Mouse (Mus musculus) C2C12 (cell line): ENCODE data around the gene Ap3m1. TPM values are rescaled to one million over a fixed set of nuclear protein-coding genes. Genes with fewer than 3 reads are reported as not detected.

Source experiments
- H3K27me3 ChIP-seq: one replicate; pipeline ENCODE4 v1.6.1; 2011; ENCODE audit not compliant: control insufficient read depth, insufficient read depth, insufficient read length
- H3K36me3 ChIP-seq: one replicate; pipeline ENCODE4 v1.6.1; 2011; ENCODE audit not compliant: control insufficient read depth, insufficient read depth
- H3K4me3 ChIP-seq: one replicate; pipeline ENCODE4 v1.5.1; 2011; ENCODE audit warnings: mild to moderate bottlenecking, control low read depth; ENCODE audit not compliant: poor library complexity, insufficient read depth, severe bottlenecking
- H3K79me2 ChIP-seq: one replicate; pipeline ENCODE4 v1.6.1; 2011; ENCODE audit not compliant: control insufficient read depth, insufficient read depth
- H3K79me3 ChIP-seq: one replicate; pipeline ENCODE4 v1.6.1; 2011; ENCODE audit warnings: low read depth, control low read depth
- H3ac ChIP-seq: one replicate; pipeline ENCODE3; 2011; ENCODE audit warnings: low read depth; ENCODE audit not compliant: control insufficient read depth, insufficient read length
- CEBPB ChIP-seq: IDR thresholded peaks from one replicate; pipeline ENCODE4 v1.6.1; 2011; ENCODE audit warnings: low read depth, mild to moderate bottlenecking, control low read depth, moderate library complexity
- CTCF ChIP-seq: IDR thresholded peaks from one replicate; pipeline ENCODE4 v1.5.1; 2011; ENCODE audit not compliant: control insufficient read depth, insufficient read depth, insufficient read length
- FOSL1 ChIP-seq: IDR thresholded peaks from one replicate; pipeline ENCODE4 v1.8.0; 2011; ENCODE audit warnings: mild to moderate bottlenecking, low read length; ENCODE audit not compliant: poor library complexity, insufficient read depth, severe bottlenecking
- MAX ChIP-seq: IDR thresholded peaks from one replicate; pipeline ENCODE4 v1.6.1; 2011; ENCODE audit warnings: mild to moderate bottlenecking, control low read depth
- MYOD1 ChIP-seq: IDR thresholded peaks from one replicate; pipeline ENCODE4 v1.6.1; 2011; ENCODE audit warnings: low read depth; ENCODE audit not compliant: control insufficient read depth, insufficient read length
- MYOG ChIP-seq: IDR thresholded peaks from one replicate; pipeline ENCODE4 v1.6.1; 2011; ENCODE audit not compliant: control insufficient read depth, insufficient read length; ENCODE audit errors: extremely low read depth
- USF1 ChIP-seq: IDR thresholded peaks from one replicate; pipeline ENCODE4 v1.6.1; 2011; ENCODE audit warnings: low read depth, mild to moderate bottlenecking, control low read depth, moderate library complexity
- polyA plus RNA-seq: library from polyadenylated mRNA; unstranded; fragments of >200 nt; fragmentation: generic; extraction: Trizol; gene quantifications from one replicate; pipeline ENCODE4 v1.2.1, GENCODE M21; 2012; ENCODE audit warnings: missing spikeins

Gene Ap3m1
- polyA plus RNA-seq, 1 experiment = 14.0 TPM

DNA sequence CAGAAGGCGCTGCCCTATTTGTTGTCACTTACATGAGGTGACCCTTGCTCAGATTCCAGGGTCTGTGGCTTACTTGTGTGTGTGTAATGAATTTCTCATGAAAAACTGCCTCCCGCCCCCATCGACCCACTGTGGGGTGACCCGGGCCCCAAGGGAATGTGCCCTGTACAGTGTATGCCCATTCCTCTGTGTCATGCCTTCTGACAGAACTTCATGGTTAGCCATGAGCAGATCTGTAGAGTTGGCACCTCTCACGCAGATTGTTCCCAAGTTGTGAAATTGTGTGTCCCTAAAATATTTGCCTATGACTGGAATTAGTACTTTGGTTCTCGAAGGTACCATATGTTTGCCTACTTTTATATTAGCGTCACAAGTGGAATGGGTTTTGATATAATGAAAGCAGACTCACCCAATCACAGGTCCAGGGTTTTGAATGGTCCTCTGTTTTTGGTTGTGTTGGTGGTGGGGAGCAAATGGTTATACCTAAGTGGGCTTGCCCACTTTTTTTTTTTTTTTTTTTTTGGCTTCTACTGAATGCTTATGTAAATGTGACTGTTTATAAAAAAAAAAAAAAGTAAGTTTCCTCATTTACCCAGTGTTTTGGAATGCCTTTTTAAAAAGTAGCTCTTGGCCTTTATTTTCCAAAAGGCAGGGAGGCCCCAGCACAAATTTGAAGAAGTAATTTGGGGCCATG lies 24.3 kb upstream of the Ap3m1 start:
- TF ChIP-seq MYOG = no peak
- no peak for TF ChIP-seq MAX
- TF ChIP-seq USF1 = no peak
- TF ChIP-seq FOSL1 = no peak
- no peak for TF ChIP-seq CEBPB
- no peak for TF ChIP-seq CTCF

DNA sequence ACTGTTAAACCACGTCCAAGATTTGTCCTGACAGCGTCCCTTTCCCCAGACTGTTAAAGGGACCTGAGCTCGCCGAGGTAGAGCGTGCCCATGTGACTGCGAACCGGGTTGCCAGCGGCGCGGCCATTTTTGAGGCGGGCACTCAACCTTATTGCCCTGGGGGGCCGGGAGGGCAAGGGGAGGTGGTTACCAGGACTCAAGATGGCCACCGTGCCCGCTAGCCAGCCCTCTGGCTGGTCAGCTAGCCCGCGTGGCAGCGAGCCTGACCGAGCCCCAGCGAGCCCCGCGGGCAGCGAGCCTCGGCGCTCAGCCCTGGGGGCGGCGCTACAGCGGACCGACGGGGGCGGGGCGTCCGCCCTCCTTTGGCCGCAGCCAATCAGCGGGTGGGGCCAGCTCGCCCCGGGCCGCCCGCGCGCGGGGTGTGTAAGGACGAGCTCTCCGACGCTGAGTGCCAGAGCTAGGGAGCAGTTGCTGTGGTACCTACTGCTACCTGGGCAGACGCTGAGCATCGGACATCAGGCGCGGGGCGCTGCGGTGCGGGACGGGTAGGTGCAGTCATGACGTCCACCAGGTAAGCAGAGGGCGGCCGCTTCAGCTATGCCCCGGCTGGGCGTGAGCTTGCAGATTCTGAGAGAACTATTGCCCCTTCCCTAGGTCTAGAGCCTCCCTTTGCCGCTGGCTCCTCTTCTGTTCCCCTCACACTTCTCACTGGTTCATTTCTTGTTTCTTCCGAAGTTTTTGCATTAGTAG lies 23.6 kb upstream of the Ap3m1 start:
- Histone ChIP-seq H3K27me3 (no peaks in the 10 kb centered on the region), H3K79me2 (peaks cover 26% of the 10 kb centered on the region), H3K4me3 (peak overlapping the region; percentile 39), H3ac (peak overlapping the region; percentile 67), H3K36me3 (no peaks in the 10 kb centered on the region), H3K79me3 (no peaks in the 10 kb centered on the region)
- no peak for TF ChIP-seq FOSL1
- peak; percentile 69 for TF ChIP-seq MAX
- TF ChIP-seq USF1 = peak; percentile 87

More for the DNA sequence above, 24.3 kb upstream of the Ap3m1 start:
- Histone ChIP-seq H3K27me3 (no peaks in the 10 kb centered on the region), H3ac (no peak overlapping the region), H3K79me2 (peaks cover 22% of the 10 kb centered on the region), H3K79me3 (no peaks in the 10 kb centered on the region), H3K4me3 (peak overlapping the region; percentile 39), H3K36me3 (no peaks in the 10 kb centered on the region)

DNA sequence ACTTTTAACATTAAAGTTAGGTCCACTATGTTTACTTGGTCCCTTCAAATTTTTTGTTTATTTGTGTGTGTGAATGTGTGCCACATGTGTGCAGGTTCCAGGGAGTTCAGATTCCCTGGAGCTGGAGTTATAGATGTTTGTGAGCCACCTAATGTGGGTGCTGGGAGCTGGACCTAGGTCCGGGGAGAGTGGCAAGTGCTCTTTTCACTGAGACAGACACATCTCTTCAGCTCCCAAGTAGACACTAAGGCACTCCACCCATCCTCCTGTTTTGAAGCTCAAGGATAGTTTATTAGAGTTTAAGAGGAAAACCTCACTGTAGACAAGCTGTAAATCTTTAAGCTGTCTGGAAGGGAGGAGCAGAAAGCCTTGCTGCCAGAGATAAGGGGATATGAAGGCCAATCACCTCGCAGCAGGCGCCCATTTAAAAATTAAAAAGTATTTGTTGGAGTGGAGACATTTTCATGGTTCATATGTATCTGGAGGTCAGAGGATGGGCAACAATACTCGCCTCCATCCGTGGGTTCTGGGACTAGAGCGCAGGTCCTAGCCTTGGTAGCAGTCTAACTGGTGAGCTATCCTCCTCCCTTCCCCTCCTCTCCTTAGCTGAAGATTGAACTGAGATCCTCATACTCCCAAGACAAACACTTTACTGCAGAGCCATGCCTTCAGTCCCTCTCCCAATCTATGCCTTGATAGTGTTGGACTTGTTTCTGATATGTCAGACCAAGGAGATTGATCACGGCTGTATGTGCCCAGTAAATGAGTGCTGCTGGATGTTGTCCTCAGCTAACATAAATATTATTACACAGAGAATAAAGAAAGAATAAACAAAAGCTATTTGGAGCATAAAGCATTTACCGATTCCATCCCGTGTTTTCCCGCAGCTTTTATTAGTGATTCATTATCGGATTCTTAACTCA lies 22.4 kb upstream of the Ap3m1 start:
- Histone ChIP-seq H3K79me2 (peaks cover 26% of the 10 kb centered on the region), H3K36me3 (no peaks in the 10 kb centered on the region), H3ac (no peak overlapping the region), H3K27me3 (no peaks in the 10 kb centered on the region), H3K79me3 (no peaks in the 10 kb centered on the region), H3K4me3 (no peak overlapping the region)
- TF ChIP-seq CTCF (no peak), FOSL1 (no peak), USF1 (no peak), CEBPB (no peak), MAX (no peak), MYOG (no peak)

DNA sequence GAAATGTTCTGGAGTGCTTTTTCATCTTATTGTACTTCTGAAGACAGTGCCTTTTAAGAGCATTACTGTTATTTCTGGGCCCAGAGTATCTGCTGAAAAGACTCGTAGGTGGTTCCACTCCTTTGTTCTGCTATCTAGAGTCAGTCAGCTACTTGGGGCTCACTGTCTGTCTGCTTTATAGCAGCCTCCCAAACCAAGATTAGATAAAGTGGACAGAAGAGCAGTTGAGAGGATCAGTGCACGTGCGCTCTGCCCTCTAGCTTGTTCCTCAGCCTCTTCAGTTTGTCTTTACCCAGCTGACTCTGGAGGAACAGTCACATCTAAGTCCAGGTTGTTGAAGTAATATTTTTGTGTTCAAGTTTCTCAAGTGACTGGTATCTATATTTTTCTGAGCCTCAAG lies 21.7 kb upstream of the Ap3m1 start:
- Histone ChIP-seq H3ac (no peak overlapping the region), H3K79me2 (peaks cover 32% of the 10 kb centered on the region), H3K4me3 (no peak overlapping the region), H3K36me3 (no peaks in the 10 kb centered on the region), H3K27me3 (no peaks in the 10 kb centered on the region), H3K79me3 (no peaks in the 10 kb centered on the region)
- no peak for TF ChIP-seq MYOD1
- no peak for TF ChIP-seq FOSL1
- no peak for TF ChIP-seq CTCF
- no peak for TF ChIP-seq MAX
- no peak for TF ChIP-seq MYOG
- TF ChIP-seq USF1 = no peak
- no peak for TF ChIP-seq CEBPB

DNA sequence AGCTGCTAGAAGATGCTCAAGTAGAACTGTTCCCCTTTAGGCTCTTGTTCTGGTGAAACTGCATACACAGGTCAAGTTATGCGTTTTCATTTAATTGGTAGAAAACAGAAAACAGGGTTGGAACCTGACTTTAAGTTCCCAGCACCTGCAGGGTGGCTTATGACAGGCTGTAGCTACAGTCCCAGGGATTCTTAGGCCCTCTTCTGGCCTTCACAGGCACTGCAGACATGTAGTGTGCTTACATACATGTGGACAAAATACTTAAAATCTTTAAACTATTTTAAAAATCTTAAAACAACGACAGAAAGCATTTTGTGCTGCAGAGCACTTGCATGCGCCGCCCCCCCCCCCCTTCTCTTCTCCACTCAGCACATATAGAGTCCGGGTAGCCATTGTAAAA lies 17.3 kb upstream of the Ap3m1 start:
- Histone ChIP-seq H3K79me2 (peaks cover 26% of the 10 kb centered on the region), H3K27me3 (no peaks in the 10 kb centered on the region), H3ac (no peak overlapping the region), H3K36me3 (no peaks in the 10 kb centered on the region), H3K4me3 (no peak overlapping the region), H3K79me3 (peaks cover 10% of the 10 kb centered on the region)
- TF ChIP-seq CEBPB (no peak), CTCF (no peak), USF1 (no peak), MAX (no peak), FOSL1 (no peak), MYOG (no peak), MYOD1 (no peak)
